Mouse (Mus musculus): ENCODE measurements around the gene Frmd4b.

The Frmd4b gene

DNA sequence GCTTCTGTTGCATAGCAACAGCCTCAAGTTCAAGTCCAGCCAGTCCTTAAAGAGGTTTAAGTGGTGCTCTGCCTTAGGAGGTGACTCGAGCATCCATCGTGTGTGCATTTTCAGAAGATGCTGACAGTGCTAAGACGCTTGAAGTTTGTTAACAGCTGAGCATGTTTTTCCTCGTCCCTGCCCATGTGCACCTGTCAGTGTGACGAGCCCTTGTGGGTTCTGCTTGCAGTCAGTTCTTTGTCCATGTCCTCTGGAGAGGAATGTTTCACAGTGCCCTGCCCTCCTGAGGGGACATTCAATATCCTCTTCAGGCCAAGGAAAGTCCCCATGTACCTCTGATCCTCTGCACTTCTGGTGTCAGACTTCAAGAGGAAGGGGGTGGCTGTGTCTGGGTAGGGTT is 377.2 kb downstream of the Frmd4b start:
- DNase-seq, result no peak

DNA sequence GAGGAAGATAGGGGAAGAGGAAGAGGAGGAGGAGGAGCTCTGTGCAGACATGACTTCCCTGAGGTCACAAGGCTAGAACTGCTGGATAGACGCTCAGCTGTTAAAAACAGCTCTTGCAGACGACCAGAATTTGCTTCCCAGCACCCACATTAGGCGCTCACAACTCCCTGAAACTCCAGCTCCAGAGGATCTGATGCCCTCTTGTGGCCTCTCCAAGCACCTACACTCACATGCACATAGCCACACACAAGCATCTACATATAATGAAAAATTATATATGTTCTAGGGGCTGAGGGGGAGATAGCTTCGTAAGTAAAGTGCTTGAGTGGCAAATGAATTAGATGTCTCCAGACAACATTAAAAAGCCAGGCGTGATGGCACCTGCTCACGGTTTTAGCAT is 378.0 kb downstream of the Frmd4b start:
- DNase-seq, result no peak

All from thymus, postnatal 36 days (tissue).